ENCODE assay signal across 8 mouse cellular contexts in the genomic region with DNA sequence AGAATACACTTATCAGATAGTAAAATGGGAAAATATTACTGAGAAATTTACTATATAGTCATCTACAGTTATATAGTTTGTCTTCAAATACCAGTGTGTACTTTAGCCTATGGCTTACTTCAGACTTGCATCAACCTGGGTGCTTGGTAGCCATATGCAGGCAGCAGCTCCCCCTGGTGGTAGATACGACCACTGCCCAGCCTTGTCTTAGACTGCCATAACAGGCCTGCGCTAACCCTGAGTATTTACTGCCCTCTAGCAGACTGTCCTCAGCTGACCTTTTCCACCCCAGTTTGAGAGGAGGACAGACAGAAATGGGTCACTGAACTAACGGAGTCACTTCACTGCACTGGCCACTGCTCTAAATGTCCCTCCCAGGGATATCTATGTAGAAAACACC.
DNase-seq lines count a peak whose midpoint lies in the region; ATAC-seq lines count a peak whose summit lies in the region.

No protein-coding gene starts in this region.

- no peak overlapping the region for H3K4me2 ChIP-seq in forebrain, embryonic 14.5 days (ENCODE audit: low read length)
- H3K4me2 ChIP-seq in lung, embryonic 16.5 days (ENCODE audit: low read depth, low read length): no peak overlapping the region

- 17% methylated on average over 3 of the region's 3 CpGs for WGBS in forebrain, embryonic 14.5 days
- 26% methylated on average over 3 of the region's 3 CpGs for WGBS in large intestine, adult 2 months
- WGBS in lung, embryonic 16.5 days: 18% methylated on average over 3 of the region's 3 CpGs

- H3K4me1 ChIP-seq in forebrain, embryonic 14.5 days (ENCODE audit: control insufficient read depth, insufficient read depth, low read length): 0 out of 2 replicates have a peak, but pooled peaks cover 2% of the 10 kb centered on the region
- H3K4me1 ChIP-seq in lung, embryonic 16.5 days (replicated peaks; ENCODE audit: control insufficient read depth, insufficient read depth, low read length): no peaks in the 10 kb centered on the region

- no peak overlapping the region for H3K4me3 ChIP-seq in forebrain, embryonic 14.5 days (ENCODE audit: low read depth, low read length)
- no peak overlapping the region for H3K4me3 ChIP-seq in lung, embryonic 16.5 days (ENCODE audit: low read length)

- H3K27ac ChIP-seq in forebrain, embryonic 14.5 days (ENCODE audit: low read depth, low read length): no peak overlapping the region
- H3K27ac ChIP-seq in lung, embryonic 16.5 days (ENCODE audit: low read length): no peak overlapping the region

- intact Hi-C loops in heart, postnatal 25 days (cut with DNase I): loop anchor here (2.0 to 10.0 kb wide), 3 partner anchors 24 to 485 kb away; a partner anchor contains a TSS

- H3K27me3 ChIP-seq in forebrain, embryonic 14.5 days (replicated peaks; ENCODE audit: control insufficient read depth, insufficient read depth, low read length): no peaks in the 10 kb centered on the region
- H3K27me3 ChIP-seq in lung, embryonic 16.5 days (ENCODE audit: control insufficient read depth, insufficient read depth, low read depth, low read length): no peaks in the 10 kb centered on the region

- H3K36me3 ChIP-seq in forebrain, embryonic 14.5 days (ENCODE audit: control insufficient read depth, insufficient read depth, low read length): peaks cover 23% of the 10 kb centered on the region
- H3K36me3 ChIP-seq in lung, embryonic 16.5 days (ENCODE audit: control insufficient read depth, insufficient read depth, low read length): no peaks in the 10 kb centered on the region

- no peaks in the 10 kb centered on the region for H3K9me3 ChIP-seq in forebrain, embryonic 14.5 days (replicated peaks; ENCODE audit: control insufficient read depth, low read length)
- no peaks in the 10 kb centered on the region for H3K9me3 ChIP-seq in lung, embryonic 16.5 days (ENCODE audit: control insufficient read depth, low read length)

- DNase-seq in ES-CJ7 (ENCODE audit: low read depth, low spot score): peak; percentile 84
- peak; percentile 84 for DNase-seq in forebrain, embryonic 14.5 days (ENCODE audit: low spot score)
- DNase-seq in heart, postnatal 25 days (ENCODE audit: low spot score): peak; percentile 62
- DNase-seq in large intestine, adult 2 months (ENCODE audit: low read depth, low spot score): peak; percentile 29
- peak; percentile 39 for DNase-seq in ovary, postnatal 10 days (ENCODE audit: low spot score)
- peak; percentile 83 for DNase-seq in thymus, postnatal 0 days (ENCODE audit: low spot score)

- ATAC-seq in cerebellum, adult (ENCODE audit: insufficient number of reproducible peaks, low FRiP score, low TSS enrichment): peak; percentile 87
- peak; percentile 83 for ATAC-seq in forebrain, embryonic 14.5 days
- ATAC-seq in lung, embryonic 16.5 days (ENCODE audit: low read depth): peak; percentile 85

- H3K9ac ChIP-seq in forebrain, embryonic 14.5 days (ENCODE audit: low read length): no peak overlapping the region
- no peak overlapping the region for H3K9ac ChIP-seq in lung, embryonic 16.5 days (ENCODE audit: low read length)

Comparison
In these comparisons a context has a peak if more than half of its experiments do, and no peak if none do; other contexts are left out.
1. DNase-seq: peak in every context shown above with its lines; median percentile 84 in ES-CJ7; 84 in forebrain, embryonic 14.5 days; 83 in thymus, postnatal 0 days; 62 in heart, postnatal 25 days; 39 in ovary, postnatal 10 days; 29 in large intestine, adult 2 months.